Mouse (Mus musculus) midbrain, embryonic 16.5 days (tissue): ENCODE data around the gene Foxp1. TPM values are rescaled to one million over a fixed set of nuclear protein-coding genes. Genes with fewer than 3 reads are reported as not detected.

ENCODE experiments used
- ATAC-seq: fragments of 200-750 bp; cut with Nextera tagmentation; 2 replicates; pipeline ENCODE4 v1.8.0; 2017; ENCODE audit warnings: moderate TSS enrichment
- H3K27ac ChIP-seq: fragments of 300-500 bp; sonication (generic); 2 replicates; pipeline ENCODE4 v1.5.1; 2014; ENCODE audit warnings: mild to moderate bottlenecking, low read length, mixed read lengths
- H3K27me3 ChIP-seq: fragments of 300-500 bp; sonication (generic); 2 replicates; pipeline ENCODE4 v1.6.1; 2014; ENCODE audit warnings: low read depth, low read length, mixed read lengths; ENCODE audit not compliant: control insufficient read depth, insufficient read depth
- H3K36me3 ChIP-seq: fragments of 300-500 bp; sonication (generic); 2 replicates; pipeline ENCODE4 v1.6.1; 2014; ENCODE audit warnings: mild to moderate bottlenecking, low read length, moderate library complexity, mixed read lengths; ENCODE audit not compliant: control insufficient read depth, insufficient read depth
- H3K4me1 ChIP-seq: fragments of 300-500 bp; sonication (generic); 2 replicates; pipeline ENCODE4 v1.6.1; 2014; ENCODE audit warnings: mild to moderate bottlenecking, low read length, mixed read lengths; ENCODE audit not compliant: control insufficient read depth, insufficient read depth
- H3K4me2 ChIP-seq: fragments of 300-500 bp; sonication (generic); 2 replicates; pipeline ENCODE4 v1.6.1; 2014; ENCODE audit warnings: mild to moderate bottlenecking, low read length, mixed read lengths
- H3K4me3 ChIP-seq: fragments of 300-500 bp; sonication (generic); 2 replicates; pipeline ENCODE4 v1.5.1; 2014; ENCODE audit warnings: low read depth, mild to moderate bottlenecking, low read length, moderate library complexity, mixed read lengths
- H3K9ac ChIP-seq: fragments of 300-500 bp; sonication (generic); 2 replicates; pipeline ENCODE4 v1.6.1; 2014; ENCODE audit warnings: low read depth, low read length, mixed read lengths
- H3K9me3 ChIP-seq: fragments of 300-500 bp; sonication (generic); replicated peaks from 2 replicates; pipeline ENCODE4 v1.6.1; 2014; ENCODE audit warnings: mild to moderate bottlenecking, low read length, mixed read lengths; ENCODE audit not compliant: control insufficient read depth, poor library complexity, severe bottlenecking
- WGBS: fragments of 180-500 bp; shearing (Covaris S2); extraction: QIAGEN DNeasy Blood & Tissue Kit; methylation state at CpG from one replicate; pipeline ENCODE4 v1.1.7; 2014; 5-methylcytosine and 5-hydroxymethylcytosine counted together
- polyA plus RNA-seq: library from polyadenylated mRNA; unstranded; fragments of >200 nt; fragmentation: Nextera tagmentation; extraction: Ambion mirVana; gene quantifications from 2 replicates; pipeline ENCODE4 v1.2.1, GENCODE M21; 2015

Gene Foxp1
- polyA plus RNA-seq, 1 experiment from 2014 or later: 79.8 TPM

DNA sequence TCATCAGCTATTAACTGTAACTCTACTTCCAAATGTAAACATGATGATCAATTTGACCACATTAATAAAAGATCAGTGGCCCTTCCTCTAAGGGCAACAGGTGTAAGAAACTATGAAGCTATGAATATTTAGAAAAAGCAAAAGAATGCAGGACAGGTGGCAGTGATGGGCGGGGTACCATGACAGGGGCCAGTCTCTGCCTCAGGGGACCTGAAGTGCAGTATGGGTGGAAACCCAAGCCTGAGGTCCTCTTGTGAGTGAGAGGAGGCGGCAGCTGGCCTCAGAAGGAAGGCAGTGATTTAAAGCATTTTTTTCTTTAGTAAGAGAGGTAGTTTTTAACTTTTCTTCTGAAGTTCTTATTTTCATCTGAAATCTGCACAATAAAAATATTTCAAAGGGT lies 468.5 kb downstream of the Foxp1 start:
- Histone ChIP-seq H3K4me1 (no peaks in the 10 kb centered on the region), H3K4me3 (no peak overlapping the region), H3K9me3 (no peaks in the 10 kb centered on the region), H3K9ac (no peak overlapping the region), H3K27ac (no peak overlapping the region), H3K36me3 (no peaks in the 10 kb centered on the region), H3K4me2 (no peak overlapping the region), H3K27me3 (no peaks in the 10 kb centered on the region)
- 86% methylated on average over 2 of the region's 2 CpGs for WGBS
- ATAC-seq: no peak

GRCm38 (mm10) chr6:99053111-99053510 lies 469.4 kb downstream of the Foxp1 start:
- no peaks in the 10 kb centered on the region for H3K4me1 ChIP-seq
- no peak for ATAC-seq
- H3K9ac ChIP-seq: no peak overlapping the region
- no peaks in the 10 kb centered on the region for H3K9me3 ChIP-seq
- no peaks in the 10 kb centered on the region for H3K27me3 ChIP-seq
- H3K4me2 ChIP-seq: no peak overlapping the region
- H3K27ac ChIP-seq: no peak overlapping the region
- WGBS: 84% methylated on average over 7 of the region's 7 CpGs
- no peak overlapping the region for H3K4me3 ChIP-seq
- H3K36me3 ChIP-seq: no peaks in the 10 kb centered on the region

- no peaks in the 10 kb centered on the region for H3K9me3 ChIP-seq
- no peaks in the 10 kb centered on the region for H3K27me3 ChIP-seq
- no peak overlapping the region for H3K4me3 ChIP-seq
- H3K9ac ChIP-seq: no peak overlapping the region
- no peak overlapping the region for H3K27ac ChIP-seq
- no peaks in the 10 kb centered on the region for H3K36me3 ChIP-seq
- no peak for ATAC-seq
- H3K4me1 ChIP-seq: no peaks in the 10 kb centered on the region
- H3K4me2 ChIP-seq: no peak overlapping the region
Measured at GRCm38 (mm10) chr6:99051724-99052123, 470.8 kb downstream of the Foxp1 start.

- H3K36me3 ChIP-seq: no peaks in the 10 kb centered on the region
- H3K9me3 ChIP-seq: no peaks in the 10 kb centered on the region
- no peak overlapping the region for H3K9ac ChIP-seq
- no peak overlapping the region for H3K4me2 ChIP-seq
- ATAC-seq: no peak
- H3K27ac ChIP-seq: no peak overlapping the region
- WGBS: 86% methylated on average over 3 of the region's 3 CpGs
- no peak overlapping the region for H3K4me3 ChIP-seq
- H3K27me3 ChIP-seq: no peaks in the 10 kb centered on the region
- H3K4me1 ChIP-seq: no peaks in the 10 kb centered on the region
Measured at GRCm38 (mm10) chr6:99050288-99051006, 472.1 kb downstream of the Foxp1 start.

DNA sequence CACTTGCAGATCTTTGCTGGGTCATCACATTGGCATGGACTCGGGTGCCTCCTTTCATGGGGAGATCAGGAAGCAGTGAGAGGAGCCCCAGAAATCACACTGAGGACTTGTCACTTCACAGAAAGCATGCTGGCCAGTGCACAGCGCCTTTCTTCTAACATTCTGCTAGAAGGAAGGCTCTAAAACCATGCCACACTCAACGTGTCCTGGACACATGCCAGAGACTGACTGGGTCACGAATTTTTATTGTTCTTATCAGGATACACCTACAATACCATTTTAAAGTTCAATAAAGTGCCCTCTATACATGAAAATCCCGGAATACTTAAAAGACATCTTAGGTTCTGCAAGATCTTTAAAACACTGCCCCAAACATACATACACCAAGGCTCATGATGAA lies 475.2 kb downstream of the Foxp1 start:
- Histone ChIP-seq H3K4me2 (no peak overlapping the region), H3K9ac (no peak overlapping the region), H3K9me3 (no peaks in the 10 kb centered on the region), H3K27me3 (no peaks in the 10 kb centered on the region), H3K4me3 (no peak overlapping the region), H3K27ac (no peak overlapping the region), H3K36me3 (no peaks in the 10 kb centered on the region), H3K4me1 (no peaks in the 10 kb centered on the region)
- WGBS: 87% methylated on average over 5 of the region's 5 CpGs
- ATAC-seq: no peak

GRCm38 (mm10) chr6:99045845-99046788 lies 476.4 kb downstream of the Foxp1 start:
- WGBS: 89% methylated on average over 5 of the region's 5 CpGs
- no peak for ATAC-seq
- no peaks in the 10 kb centered on the region for H3K4me1 ChIP-seq

GRCm38 (mm10) chr6:99043932-99044664 lies 478.4 kb downstream of the Foxp1 start:
- no peaks in the 10 kb centered on the region for H3K4me1 ChIP-seq
- no peak overlapping the region for H3K4me3 ChIP-seq
- 91% methylated on average over 12 of the region's 12 CpGs for WGBS
- ATAC-seq: no peak
- no peaks in the 10 kb centered on the region for H3K27me3 ChIP-seq
- H3K9ac ChIP-seq: no peak overlapping the region
- H3K4me2 ChIP-seq: no peak overlapping the region
- no peak overlapping the region for H3K27ac ChIP-seq
- no peaks in the 10 kb centered on the region for H3K9me3 ChIP-seq
- H3K36me3 ChIP-seq: no peaks in the 10 kb centered on the region

More at GRCm38 (mm10) chr6:99045845-99046788, 476.4 kb downstream of the Foxp1 start:
- Histone ChIP-seq H3K27ac (no peak overlapping the region), H3K4me3 (no peak overlapping the region), H3K9me3 (no peaks in the 10 kb centered on the region), H3K27me3 (no peaks in the 10 kb centered on the region), H3K9ac (no peak overlapping the region), H3K4me2 (no peak overlapping the region), H3K36me3 (no peaks in the 10 kb centered on the region)

DNA sequence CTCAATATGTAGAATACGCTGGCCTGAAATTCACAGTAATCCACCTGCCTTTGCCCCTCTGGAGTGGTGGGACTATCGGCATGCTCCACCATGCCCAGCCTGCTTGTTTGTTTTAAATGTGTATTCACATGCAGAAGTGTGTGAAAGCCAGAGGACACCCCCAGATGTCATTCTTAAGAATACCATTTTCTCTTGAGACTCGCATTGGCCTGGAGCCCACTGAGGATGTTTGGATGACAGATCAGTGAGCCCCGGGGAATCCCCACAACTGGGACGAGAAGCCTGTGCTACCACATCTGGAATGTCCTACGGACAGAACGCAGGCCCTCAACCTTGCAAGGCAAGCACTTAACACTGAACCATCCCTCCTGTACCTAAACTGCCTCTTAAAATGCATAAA lies 479.3 kb downstream of the Foxp1 start:
- Histone ChIP-seq H3K9me3 (no peaks in the 10 kb centered on the region), H3K36me3 (no peaks in the 10 kb centered on the region), H3K9ac (no peak overlapping the region), H3K27ac (no peak overlapping the region), H3K4me2 (no peak overlapping the region), H3K27me3 (no peaks in the 10 kb centered on the region), H3K4me1 (no peaks in the 10 kb centered on the region), H3K4me3 (no peak overlapping the region)
- 73% methylated on average over 7 of the region's 7 CpGs for WGBS
- ATAC-seq: no peak
